Mouse (Mus musculus) left cerebral cortex, adult 9 months (tissue): ENCODE results near the gene Phf21a.
A peak's percentile ranks its signal among the peaks of the same experiment; 100 is the strongest.

ENCODE experiments used
- DNase-seq, 2 experiments: peaks; one replicate each; pipeline ENCODE4 v3.0.0; 2022; ENCODE audit warnings: low spot score in 2 of 2

The Phf21a gene

DNA sequence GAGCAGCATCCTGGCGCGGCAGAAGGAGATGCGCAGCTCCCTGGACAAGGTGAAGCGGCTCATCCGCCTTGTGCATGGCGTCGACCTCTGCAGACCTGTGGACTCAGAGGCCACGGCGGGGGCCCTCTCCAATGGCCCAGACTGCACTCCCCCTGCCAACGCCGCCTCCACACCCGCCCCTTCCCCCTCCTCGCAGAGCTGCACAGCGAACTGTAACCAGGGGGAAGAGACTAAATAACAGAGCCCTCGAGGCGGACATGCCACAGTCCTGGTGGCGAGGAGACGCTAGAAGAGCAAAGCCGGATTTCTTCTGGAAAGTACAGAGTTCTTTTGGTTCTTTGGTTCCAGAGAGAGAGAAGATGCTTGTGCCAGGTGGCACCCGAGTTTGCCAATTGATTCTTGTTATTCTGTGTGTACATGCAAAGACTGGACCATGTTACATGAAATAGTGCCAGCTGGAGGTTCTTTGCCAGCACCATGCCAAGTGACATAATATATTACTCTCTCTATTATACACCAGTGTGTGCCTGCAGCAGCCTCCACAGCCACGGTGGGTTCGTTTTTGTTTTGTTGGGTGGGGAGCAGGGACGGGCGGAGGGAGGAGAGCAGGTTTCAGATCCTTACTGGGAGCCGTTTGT lies 267.4 kb downstream of the Phf21a start:
- no peak for DNase-seq

- no peak for DNase-seq
Measured at GRCm38 (mm10) chr2:92360893-92361292, 268.0 kb downstream of the Phf21a start.

- DNase-seq = no peak
Measured at GRCm38 (mm10) chr2:92361795-92362194, 268.9 kb downstream of the Phf21a start.

GRCm38 (mm10) chr2:92362571-92363228 lies 269.8 kb downstream of the Phf21a start:
- DNase-seq = no peak

DNA sequence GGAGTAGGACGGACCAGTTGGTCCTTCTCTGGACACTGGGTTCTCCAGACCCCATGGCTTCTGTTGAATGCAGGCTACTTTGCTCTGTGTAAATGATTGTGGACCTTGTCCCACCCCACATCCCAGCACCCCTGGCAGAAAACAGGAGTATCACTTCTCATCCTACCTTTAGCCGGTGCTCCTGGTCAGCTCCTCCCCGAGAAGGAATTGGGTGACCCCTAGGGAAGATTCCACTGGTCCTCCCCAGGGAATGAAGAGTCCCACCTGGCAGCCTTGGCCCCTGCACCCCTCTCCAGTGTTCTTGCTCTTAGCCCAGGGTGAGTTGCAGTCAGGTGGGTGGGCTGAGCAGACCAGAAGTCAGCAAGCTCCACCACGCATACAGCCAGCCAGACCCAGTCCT lies 271.2 kb downstream of the Phf21a start:
- no peak for DNase-seq

DNA sequence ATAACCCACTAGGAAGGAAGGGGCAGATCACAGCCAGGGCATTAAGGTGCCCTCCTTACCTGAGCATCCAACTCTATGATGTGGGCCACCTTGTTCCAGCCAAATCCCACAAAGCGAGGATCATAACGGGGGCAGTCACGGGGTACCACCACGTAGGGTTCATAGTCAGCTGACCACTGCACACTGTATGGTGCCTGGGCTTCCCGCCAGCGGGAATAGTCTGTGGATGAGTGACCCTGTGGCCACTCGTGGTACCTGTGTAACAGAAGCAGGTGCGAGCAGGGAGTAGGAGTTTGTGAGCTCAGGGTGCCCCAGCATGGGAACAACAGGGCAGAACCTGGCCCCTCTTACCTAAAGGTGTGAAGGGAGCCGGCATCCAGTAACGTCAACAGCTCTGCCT lies 272.7 kb downstream of the Phf21a start:
- no peak for DNase-seq

DNA sequence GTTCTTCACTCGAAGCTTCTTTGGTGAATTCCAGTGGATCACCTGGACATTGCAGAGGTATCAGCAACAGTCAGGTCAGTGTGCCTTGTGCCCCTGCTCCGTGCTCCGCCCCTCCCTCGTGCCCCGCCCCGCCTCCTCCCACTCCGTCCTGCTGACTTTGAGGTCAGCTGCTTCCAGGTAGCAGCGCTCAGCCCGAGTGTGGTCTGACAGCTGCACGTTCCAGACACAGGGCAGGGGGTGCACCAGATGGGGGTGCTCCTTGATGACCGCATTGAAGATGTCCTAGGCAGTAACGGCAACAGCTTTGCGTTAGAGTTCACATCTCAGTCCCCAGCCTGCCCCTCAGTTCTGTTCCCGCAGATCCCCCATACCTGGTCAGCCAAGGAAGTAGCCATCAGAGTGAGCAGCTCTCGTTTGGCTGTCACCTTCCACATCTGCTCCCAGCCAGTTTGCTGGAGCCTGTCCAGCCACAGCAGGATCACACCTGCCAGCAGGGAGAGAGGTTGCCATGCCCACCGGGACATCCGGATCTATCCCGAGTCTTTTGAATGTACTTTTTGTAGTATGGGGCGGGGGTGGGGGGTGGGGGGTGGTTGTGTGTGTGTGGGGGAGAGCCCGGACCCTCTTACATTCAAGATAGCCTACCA lies 274.6 kb downstream of the Phf21a start:
- no peak for DNase-seq

DNA sequence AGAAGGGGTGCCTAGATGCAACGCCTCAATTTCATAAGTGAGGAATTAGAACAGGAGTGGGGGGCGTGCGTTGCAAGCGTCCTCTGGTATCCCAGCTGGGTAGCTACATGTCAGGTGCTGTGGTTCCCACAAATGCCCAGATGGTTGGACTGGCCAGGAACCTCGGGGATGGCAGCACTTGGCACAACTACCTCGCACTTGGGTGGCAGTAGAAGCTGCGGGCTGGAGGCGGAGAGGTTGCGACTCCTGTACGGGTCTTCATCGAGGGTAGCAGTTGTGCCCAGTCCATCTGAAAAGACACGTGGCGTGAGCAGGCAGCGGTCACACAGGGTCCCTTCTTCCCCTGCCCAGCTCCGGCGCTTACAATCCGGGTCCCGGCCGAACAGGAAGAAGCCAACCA lies 277.5 kb downstream of the Phf21a start:
- DNase-seq = no peak

- DNase-seq = no peak
Measured at GRCm38 (mm10) chr2:92370821-92371805, 278.2 kb downstream of the Phf21a start.

GRCm38 (mm10) chr2:92371971-92372690 lies 279.2 kb downstream of the Phf21a start:
- DNase-seq = no peak

- DNase-seq = no peak
Measured at GRCm38 (mm10) chr2:92372767-92373436, 280.0 kb downstream of the Phf21a start.

- DNase-seq = no peak
Measured at GRCm38 (mm10) chr2:92373437-92373813, 280.5 kb downstream of the Phf21a start.

- peak in 1 of 2 experiments; percentile 54 for DNase-seq
Measured at GRCm38 (mm10) chr2:92374514-92374913, 281.6 kb downstream of the Phf21a start, which contains the start of the genes Pex16 and Large2. Pex16 (plus strand) TSS chr2:92374676. Large2 (minus strand) TSS chr2:92374869.

- DNase-seq = peak; percentile 96 to 97
Measured at GRCm38 (mm10) chr2:92375099-92375623, 282.2 kb downstream of the Phf21a start.

GRCm38 (mm10) chr2:92375788-92376187 lies 282.9 kb downstream of the Phf21a start:
- DNase-seq = no peak

DNA sequence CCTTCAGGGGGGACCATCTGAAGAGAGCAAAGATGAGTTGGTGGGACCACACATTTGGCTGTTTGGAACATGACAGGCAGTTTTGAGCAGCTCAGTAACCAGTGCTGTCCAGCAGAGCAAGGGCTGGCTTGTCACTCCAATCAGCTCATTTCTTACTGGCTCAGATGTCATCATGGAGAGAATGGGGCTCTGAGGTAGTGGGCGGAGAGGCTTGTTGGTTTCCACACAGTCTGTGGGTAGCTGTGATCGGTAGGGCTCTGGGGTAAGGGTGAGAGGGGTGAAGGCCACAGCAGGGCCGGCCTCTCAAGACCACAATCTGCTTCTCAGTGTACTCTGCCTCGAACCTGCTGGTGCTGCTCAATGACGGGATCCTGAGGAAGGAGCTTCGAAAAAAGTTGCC lies 283.4 kb downstream of the Phf21a start:
- DNase-seq = no peak

GRCm38 (mm10) chr2:92377320-92377719 lies 284.4 kb downstream of the Phf21a start:
- DNase-seq = no peak

DNA sequence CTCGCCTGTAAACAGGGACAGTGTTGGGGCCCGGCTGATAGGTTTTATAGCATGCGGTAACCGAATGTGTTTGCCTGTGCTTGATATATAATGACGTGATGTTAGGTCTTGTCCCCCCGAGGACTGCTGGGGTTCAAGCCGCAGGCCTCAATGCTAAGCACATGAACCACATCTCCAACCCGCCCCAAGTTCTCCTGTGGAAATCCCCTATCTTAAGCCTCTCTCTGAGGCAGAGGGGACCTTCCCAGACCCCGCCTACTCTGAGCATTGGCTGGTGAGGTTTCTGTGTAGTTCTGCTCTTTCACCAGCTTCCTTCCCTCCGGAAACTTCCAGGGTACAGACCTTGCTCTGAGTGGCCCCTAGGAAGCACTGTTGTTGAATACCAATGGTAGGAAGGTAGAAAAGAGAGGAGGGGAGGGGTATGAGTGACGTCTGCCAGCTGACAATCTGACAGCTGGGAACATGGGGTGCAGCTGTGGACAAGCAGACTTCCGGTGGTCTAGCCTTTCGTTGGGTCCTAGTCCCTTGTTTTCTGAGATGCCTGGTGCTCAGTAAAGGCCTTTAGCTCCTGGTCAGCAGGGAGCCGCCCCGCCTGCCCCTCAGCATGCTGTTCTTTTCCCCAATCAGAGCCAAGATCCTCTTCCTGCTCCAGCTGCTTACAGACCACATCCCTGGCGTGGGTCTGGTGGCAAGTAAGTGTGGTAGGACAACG lies 287.0 kb downstream of the Phf21a start:
- DNase-seq = no peak

- no peak for DNase-seq
Measured at GRCm38 (mm10) chr2:92380495-92381050, 287.7 kb downstream of the Phf21a start.
